Mouse (Mus musculus): ENCODE measurements around the gene Nolc1. TPM values are rescaled to one million over a fixed set of nuclear protein-coding genes. Genes with fewer than 3 reads are reported as not detected.
A peak's percentile ranks its signal among the peaks of the same experiment; 100 is the strongest.
"Not testable (repeated sequence)": the region's sequence is repeated elsewhere in the genome, so short reads cannot be mapped to it uniquely, and the experiment has no call there.

Nolc1 gene
- polyA plus RNA-seq, 1 experiment from 2014 or later, result 117 TPM

GRCm38 (mm10) chr19:46110214-46110613 is 34.6 kb downstream of the Nolc1 start:
- no peak for ATAC-seq (ENCODE audit: low FRiP score)
- Histone ChIP-seq H3K27me3 (no peaks in the 10 kb centered on the region), H3K4me1 (no peaks in the 10 kb centered on the region), H3K4me2 (no peak overlapping the region), H3K9ac (no peak overlapping the region), H3K27ac (no peak overlapping the region), H3K4me3 (replicated peaks) (no peak overlapping the region), H3K9me3 (no peaks in the 10 kb centered on the region), H3K36me3 (replicated peaks) (no peaks in the 10 kb centered on the region)
- 54% methylated on average over 2 of the region's 2 CpGs for WGBS

- no peak overlapping the region for H3K9ac ChIP-seq
- no peaks in the 10 kb centered on the region for H3K27me3 ChIP-seq
- H3K4me2 ChIP-seq, result no peak overlapping the region
- no peaks in the 10 kb centered on the region for H3K36me3 ChIP-seq (replicated peaks)
- no peaks in the 10 kb centered on the region for H3K9me3 ChIP-seq
- no peak for ATAC-seq (ENCODE audit: low FRiP score)
- no peaks in the 10 kb centered on the region for H3K4me1 ChIP-seq
- WGBS, result 86% methylated on average over 5 of the region's 5 CpGs
- no peak overlapping the region for H3K27ac ChIP-seq
- H3K4me3 ChIP-seq (replicated peaks), result no peak overlapping the region
Observed at GRCm38 (mm10) chr19:46110781-46111180, 35.1 kb downstream of the Nolc1 start.

- no peak overlapping the region for H3K4me3 ChIP-seq (replicated peaks)
- H3K27ac ChIP-seq, result no peak overlapping the region
- H3K9me3 ChIP-seq, result no peaks in the 10 kb centered on the region
- no peaks in the 10 kb centered on the region for H3K36me3 ChIP-seq (replicated peaks)
- no peak for ATAC-seq (ENCODE audit: low FRiP score)
- no peak overlapping the region for H3K9ac ChIP-seq
- WGBS, result 66% methylated on average over 4 of the region's 4 CpGs
- H3K27me3 ChIP-seq, result no peaks in the 10 kb centered on the region
- H3K4me2 ChIP-seq, result no peak overlapping the region
- no peaks in the 10 kb centered on the region for H3K4me1 ChIP-seq
Observed at GRCm38 (mm10) chr19:46114617-46115016, 39.0 kb downstream of the Nolc1 start.

GRCm38 (mm10) chr19:46119458-46119857 is 43.8 kb downstream of the Nolc1 start:
- 88% methylated on average over 3 of the region's 3 CpGs for WGBS
- H3K9ac ChIP-seq, result no peak overlapping the region
- H3K27ac ChIP-seq, result no peak overlapping the region
- H3K9me3 ChIP-seq, result no peaks in the 10 kb centered on the region
- H3K4me2 ChIP-seq, result no peak overlapping the region
- no peak for ATAC-seq (ENCODE audit: low FRiP score)
- H3K36me3 ChIP-seq (replicated peaks), result no peaks in the 10 kb centered on the region
- no peaks in the 10 kb centered on the region; the same call in 1 of the 2 replicates for H3K27me3 ChIP-seq
- no peak overlapping the region for H3K4me3 ChIP-seq (replicated peaks)
- H3K4me1 ChIP-seq, result no peaks in the 10 kb centered on the region

GRCm38 (mm10) chr19:46120872-46121271 is 45.2 kb downstream of the Nolc1 start:
- WGBS, result 82% methylated on average over 6 of the region's 6 CpGs
- ATAC-seq (ENCODE audit: low FRiP score), result no peak
- Histone ChIP-seq H3K9me3 (no peaks in the 10 kb centered on the region), H3K4me3 (replicated peaks) (no peak overlapping the region), H3K4me2 (no peak overlapping the region), H3K9ac (no peak overlapping the region), H3K27ac (no peak overlapping the region), H3K4me1 (no peaks in the 10 kb centered on the region), H3K36me3 (replicated peaks) (no peaks in the 10 kb centered on the region), H3K27me3 (no peaks in the 10 kb centered on the region; the same call in 1 of the 2 replicates)

GRCm38 (mm10) chr19:46123876-46124275 is 48.2 kb downstream of the Nolc1 start:
- H3K27me3 ChIP-seq, result peaks cover 8% of the 10 kb centered on the region
- no peak for ATAC-seq (ENCODE audit: low FRiP score)
- H3K27ac ChIP-seq, result no peak overlapping the region
- H3K4me2 ChIP-seq, result no peak overlapping the region
- no peaks in the 10 kb centered on the region for H3K4me1 ChIP-seq
- H3K9ac ChIP-seq, result no peak overlapping the region
- H3K9me3 ChIP-seq, result no peaks in the 10 kb centered on the region
- 89% methylated on average over 3 of the region's 3 CpGs for WGBS
- H3K36me3 ChIP-seq (replicated peaks), result no peaks in the 10 kb centered on the region
- H3K4me3 ChIP-seq (replicated peaks), result no peak overlapping the region

- Histone ChIP-seq H3K4me2 (no peak overlapping the region), H3K27me3 (peaks cover 10% of the 10 kb centered on the region), H3K4me1 (no peaks in the 10 kb centered on the region), H3K9ac (no peak overlapping the region), H3K9me3 (no peaks in the 10 kb centered on the region), H3K27ac (no peak overlapping the region), H3K4me3 (replicated peaks) (no peak overlapping the region), H3K36me3 (replicated peaks) (no peaks in the 10 kb centered on the region)
- ATAC-seq (ENCODE audit: low FRiP score), result no peak
Observed at GRCm38 (mm10) chr19:46124651-46125050, 49.0 kb downstream of the Nolc1 start.

- Histone ChIP-seq H3K9ac (no peak overlapping the region), H3K4me3 (replicated peaks) (no peak overlapping the region), H3K27me3 (peaks cover 24% of the 10 kb centered on the region), H3K36me3 (replicated peaks) (no peaks in the 10 kb centered on the region), H3K4me1 (no peaks in the 10 kb centered on the region), H3K9me3 (no peaks in the 10 kb centered on the region), H3K27ac (no peak overlapping the region), H3K4me2 (no peak overlapping the region)
- no peak for ATAC-seq (ENCODE audit: low FRiP score)
- WGBS, result 85% methylated on average over 4 of the region's 4 CpGs
Observed at GRCm38 (mm10) chr19:46126301-46126700, 50.6 kb downstream of the Nolc1 start.

GRCm38 (mm10) chr19:46129737-46130136 is 54.1 kb downstream of the Nolc1 start:
- H3K4me2 ChIP-seq; H3K9me3 ChIP-seq; H3K4me3 ChIP-seq (replicated peaks); H3K4me1 ChIP-seq; ATAC-seq (ENCODE audit: low FRiP score); H3K27ac ChIP-seq; H3K36me3 ChIP-seq (replicated peaks); H3K9ac ChIP-seq: not testable (repeated sequence)
- peaks cover 58% of the 10 kb centered on the region for H3K27me3 ChIP-seq
- WGBS, result 70% methylated on average over 6 of the region's 6 CpGs

- Histone ChIP-seq H3K9ac (no peak overlapping the region), H3K27me3 (peaks cover 70% of the 10 kb centered on the region), H3K36me3 (replicated peaks) (no peaks in the 10 kb centered on the region), H3K27ac (no peak overlapping the region), H3K9me3 (no peaks in the 10 kb centered on the region), H3K4me3 (replicated peaks) (peak overlapping the region; percentile 23; the same call in 1 of the 2 replicates), H3K4me1 (peaks cover 19% of the 10 kb centered on the region), H3K4me2 (peak overlapping the region; percentile 43)
- 10% methylated on average over 7 of the region's 8 CpGs for WGBS
- ATAC-seq (ENCODE audit: low FRiP score), result no peak
Observed at GRCm38 (mm10) chr19:46131283-46131682, 55.6 kb downstream of the Nolc1 start.

- no peak for ATAC-seq (ENCODE audit: low FRiP score)
- Histone ChIP-seq H3K27ac (no peak within 1 kb of the TSS), H3K4me1 (peaks cover 26% of the 10 kb centered on the region), H3K9ac (no peak within 1 kb of the TSS), H3K27me3 (peaks cover 73% of the 10 kb centered on the region), H3K36me3 (replicated peaks) (no peaks in the 10 kb centered on the region), H3K4me3 (replicated peaks) (peak within 1 kb of the TSS; percentile 23), H3K4me2 (peak within 1 kb of the TSS; percentile 43), H3K9me3 (no peaks in the 10 kb centered on the region)
- 2% methylated on average over 31 of the region's 31 CpGs for WGBS
Observed at GRCm38 (mm10) chr19:46131694-46132525, 56.2 kb downstream of the Nolc1 start, which contains the start of gene Elovl3. Gene Elovl3 (plus strand): TSS chr19:46131897.

- H3K27me3 ChIP-seq, result peaks cover 80% of the 10 kb centered on the region
- H3K36me3 ChIP-seq (replicated peaks), result no peaks in the 10 kb centered on the region
- 44% methylated on average over 6 of the region's 6 CpGs for WGBS
- H3K9me3 ChIP-seq, result no peaks in the 10 kb centered on the region
- H3K9ac ChIP-seq, result no peak overlapping the region
- H3K4me2 ChIP-seq, result no peak overlapping the region
- peaks cover 30% of the 10 kb centered on the region for H3K4me1 ChIP-seq
- no peak overlapping the region for H3K4me3 ChIP-seq (replicated peaks)
- no peak for ATAC-seq (ENCODE audit: low FRiP score)
- no peak overlapping the region for H3K27ac ChIP-seq
Observed at GRCm38 (mm10) chr19:46132577-46132976, 56.9 kb downstream of the Nolc1 start.
